Mouse (Mus musculus) intestine, embryonic 14.5 days (tissue): ENCODE results near the gene Trh. TPM values are rescaled to one million over a fixed set of nuclear protein-coding genes. Genes with fewer than 3 reads are reported as not detected.

ENCODE experiments used
- ATAC-seq: fragments of 200-750 bp; cut with Nextera tagmentation; replicated peaks from 2 replicates; pipeline ENCODE4 v1.8.0; 2017; ENCODE audit warnings: low read depth, moderate number of reproducible peaks, moderate TSS enrichment, moderate library complexity; ENCODE audit not compliant: low FRiP score, low TSS enrichment
- DNase-seq: peaks from one replicate; pipeline ENCODE4 v3.0.0-alpha.2; 2018; ENCODE audit warnings: low spot score
- H3K27ac ChIP-seq: fragments of 300-500 bp; sonication (generic); 2 replicates; pipeline ENCODE4 v1.5.1; 2014; ENCODE audit warnings: low read depth, mild to moderate bottlenecking, control low read depth
- H3K27me3 ChIP-seq: fragments of 300-500 bp; sonication (generic); replicated peaks from 2 replicates; pipeline ENCODE4 v1.6.1; 2014; ENCODE audit warnings: low read length, control low read depth; ENCODE audit not compliant: control insufficient read depth, insufficient read depth
- H3K36me3 ChIP-seq: fragments of 300-500 bp; sonication (generic); 2 replicates; pipeline ENCODE4 v1.6.1; 2014; ENCODE audit warnings: low read length, control low read depth; ENCODE audit not compliant: control insufficient read depth, insufficient read depth
- H3K4me1 ChIP-seq: fragments of 300-500 bp; sonication (generic); replicated peaks from 2 replicates; pipeline ENCODE4 v1.6.1; 2014; ENCODE audit warnings: low read length, control low read depth, mixed read lengths; ENCODE audit not compliant: control insufficient read depth, insufficient read depth
- H3K4me2 ChIP-seq: fragments of 300-500 bp; sonication (generic); 2 replicates; pipeline ENCODE4 v1.6.1; 2014; ENCODE audit warnings: low read length
- H3K4me3 ChIP-seq: fragments of 300-500 bp; sonication (generic); 2 replicates; pipeline ENCODE4 v1.5.1; 2014; ENCODE audit warnings: low read depth, low read length, control low read depth, mixed read lengths
- H3K9ac ChIP-seq: fragments of 300-500 bp; sonication (generic); 2 replicates; pipeline ENCODE4 v1.6.1; 2014; ENCODE audit warnings: mild to moderate bottlenecking, low read length
- H3K9me3 ChIP-seq: fragments of 300-500 bp; sonication (generic); 2 replicates; pipeline ENCODE4 v1.6.1; 2016; ENCODE audit warnings: low read length, control low read depth; ENCODE audit not compliant: control insufficient read depth
- WGBS: fragments of 180-500 bp; shearing (Covaris S2); extraction: QIAGEN DNeasy Blood & Tissue Kit; methylation state at CpG from one replicate; pipeline ENCODE4 v1.1.7; 2014; 5-methylcytosine and 5-hydroxymethylcytosine counted together
- polyA plus RNA-seq: library from polyadenylated mRNA; unstranded; fragments of >200 nt; fragmentation: Nextera tagmentation; extraction: Ambion mirVana; gene quantifications from 2 replicates; pipeline ENCODE4 v1.2.1, GENCODE M21; 2014

Trh gene
- polyA plus RNA-seq, 1 experiment from 2014 or later: 2.8 TPM

GRCm38 (mm10) chr6:92235036-92235435, 9.4 kb downstream of the Trh start:
- no peaks in the 10 kb centered on the region for H3K4me1 ChIP-seq
- no peaks in the 10 kb centered on the region for H3K9me3 ChIP-seq
- ATAC-seq (no peak), DNase-seq (no peak)
- no peaks in the 10 kb centered on the region for H3K27me3 ChIP-seq
- WGBS: 65% methylated on average over 12 of the region's 12 CpGs
- H3K36me3 ChIP-seq: no peaks in the 10 kb centered on the region
- H3K27ac ChIP-seq: no peak overlapping the region
- H3K4me3 ChIP-seq: no peak overlapping the region
- no peak overlapping the region for H3K9ac ChIP-seq
- no peak overlapping the region for H3K4me2 ChIP-seq

GRCm38 (mm10) chr6:92231762-92232161, 12.7 kb downstream of the Trh start:
- no peaks in the 10 kb centered on the region for H3K36me3 ChIP-seq
- WGBS: 73% methylated on average over 4 of the region's 4 CpGs
- no peak overlapping the region for H3K4me3 ChIP-seq
- no peaks in the 10 kb centered on the region for H3K9me3 ChIP-seq
- DNase-seq (no peak), ATAC-seq (no peak)
- no peak overlapping the region for H3K9ac ChIP-seq
- no peak overlapping the region for H3K27ac ChIP-seq
- no peak overlapping the region for H3K4me2 ChIP-seq
- H3K27me3 ChIP-seq: no peaks in the 10 kb centered on the region
- no peaks in the 10 kb centered on the region for H3K4me1 ChIP-seq

DNA sequence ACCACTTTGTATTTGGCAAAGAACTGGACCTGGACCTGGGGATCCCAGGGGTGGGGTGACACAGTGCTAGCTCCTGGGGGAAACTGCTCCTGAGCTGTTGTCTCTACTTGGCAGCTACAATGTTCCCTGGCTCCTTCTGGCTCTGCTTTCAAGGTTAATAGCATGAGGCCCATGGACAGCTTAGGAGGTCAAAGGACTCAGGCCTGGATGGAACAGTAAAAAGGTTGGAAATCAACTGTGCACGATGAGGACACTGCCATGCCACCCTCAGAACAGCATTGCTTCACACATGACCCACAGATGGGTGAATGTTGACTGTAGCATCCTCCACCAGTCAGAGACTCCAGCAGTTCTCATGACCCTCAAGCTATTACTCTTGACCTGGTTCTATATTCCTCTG, 13.1 kb downstream of the Trh start:
- 40% methylated on average over 1 of the region's 1 CpGs for WGBS
- H3K9me3 ChIP-seq: no peaks in the 10 kb centered on the region

GRCm38 (mm10) chr6:92229586-92229985, 14.9 kb downstream of the Trh start:
- no peak overlapping the region for H3K4me3 ChIP-seq
- H3K9me3 ChIP-seq: no peaks in the 10 kb centered on the region
- DNase-seq (no peak), ATAC-seq (no peak)
- no peaks in the 10 kb centered on the region for H3K27me3 ChIP-seq
- H3K4me1 ChIP-seq: no peaks in the 10 kb centered on the region
- no peak overlapping the region for H3K9ac ChIP-seq
- WGBS: 92% methylated on average over 2 of the region's 2 CpGs
- no peak overlapping the region for H3K4me2 ChIP-seq
- H3K27ac ChIP-seq: no peak overlapping the region
- no peaks in the 10 kb centered on the region for H3K36me3 ChIP-seq

More for the DNA sequence above, 13.1 kb downstream of the Trh start:
- Histone ChIP-seq H3K9ac (no peak overlapping the region), H3K27ac (no peak overlapping the region), H3K27me3 (no peaks in the 10 kb centered on the region), H3K36me3 (no peaks in the 10 kb centered on the region), H3K4me3 (no peak overlapping the region), H3K4me2 (no peak overlapping the region), H3K4me1 (no peaks in the 10 kb centered on the region)
- ATAC-seq (no peak), DNase-seq (no peak)

DNA sequence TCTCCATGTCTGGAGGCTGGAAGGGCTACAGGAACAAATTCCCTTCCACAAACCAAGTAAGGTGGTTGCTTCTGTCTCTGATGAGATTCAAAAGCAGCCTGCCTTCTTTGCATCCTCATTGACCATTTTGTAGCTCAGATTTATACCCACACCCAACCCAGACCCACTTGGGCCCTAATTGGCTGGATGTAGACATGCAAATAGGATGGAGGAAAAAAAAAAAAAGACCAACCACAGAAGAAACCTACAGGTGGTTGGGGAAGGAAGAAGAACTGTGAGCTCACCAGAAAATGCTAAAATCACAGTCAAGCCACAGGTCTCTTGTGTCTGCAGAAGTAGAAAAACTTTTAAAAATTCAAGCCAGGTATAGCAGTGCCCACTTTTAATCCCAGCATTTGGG, 15.3 kb downstream of the Trh start:
- Histone ChIP-seq H3K27ac (no peak overlapping the region), H3K4me2 (no peak overlapping the region), H3K9ac (no peak overlapping the region), H3K4me1 (no peaks in the 10 kb centered on the region), H3K36me3 (no peaks in the 10 kb centered on the region), H3K4me3 (no peak overlapping the region), H3K27me3 (no peaks in the 10 kb centered on the region), H3K9me3 (no peaks in the 10 kb centered on the region)
- ATAC-seq: no peak
- DNase-seq: no peak

DNA sequence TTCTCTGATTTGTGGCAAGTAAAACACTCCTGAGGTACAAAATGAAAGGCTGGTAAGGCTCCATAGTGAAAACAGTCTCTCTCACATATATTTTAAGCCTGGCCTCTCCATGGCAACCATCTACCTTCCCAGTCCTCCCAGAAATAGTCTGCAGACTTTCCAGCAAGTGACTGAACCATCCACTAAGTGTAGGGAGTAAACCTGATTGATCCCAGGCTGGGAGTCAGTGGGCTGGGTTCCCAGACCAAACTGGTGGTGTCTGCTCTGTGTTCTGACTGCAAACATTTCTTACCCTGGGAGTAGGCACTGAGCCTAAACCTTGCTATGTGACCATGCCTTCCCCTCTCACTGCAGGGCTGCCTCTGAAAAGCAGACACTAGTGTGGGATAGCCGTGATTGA, 19.5 kb downstream of the Trh start:
- Histone ChIP-seq H3K36me3 (no peaks in the 10 kb centered on the region), H3K9me3 (no peaks in the 10 kb centered on the region), H3K4me3 (no peak overlapping the region), H3K27me3 (no peaks in the 10 kb centered on the region), H3K9ac (no peak overlapping the region), H3K27ac (peak overlapping the region; percentile 43; the same call in 1 of the 2 replicates), H3K4me1 (no peaks in the 10 kb centered on the region), H3K4me2 (no peak overlapping the region)
- ATAC-seq: 0 out of 2 replicates have a peak, but pooled peaks have one; percentile 36
- WGBS: 74% methylated on average over 1 of the region's 1 CpGs
- no peak for DNase-seq

- no peaks in the 10 kb centered on the region for H3K36me3 ChIP-seq
- H3K4me1 ChIP-seq: no peaks in the 10 kb centered on the region
- no peak overlapping the region for H3K4me3 ChIP-seq
- H3K27ac ChIP-seq: no peak overlapping the region
- DNase-seq (no peak), ATAC-seq (no peak)
- H3K9ac ChIP-seq: no peak overlapping the region
- no peaks in the 10 kb centered on the region for H3K9me3 ChIP-seq
- no peak overlapping the region for H3K4me2 ChIP-seq
- H3K27me3 ChIP-seq: no peaks in the 10 kb centered on the region
- WGBS: 85% methylated on average over 3 of the region's 3 CpGs
Observed at GRCm38 (mm10) chr6:92222021-92222420, 22.4 kb downstream of the Trh start.

GRCm38 (mm10) chr6:92221604-92222003, 22.8 kb downstream of the Trh start:
- H3K36me3 ChIP-seq: no peaks in the 10 kb centered on the region
- no peak overlapping the region for H3K27ac ChIP-seq
- no peak overlapping the region for H3K4me3 ChIP-seq
- H3K4me2 ChIP-seq: no peak overlapping the region
- H3K9ac ChIP-seq: no peak overlapping the region
- ATAC-seq (no peak), DNase-seq (no peak)
- no peaks in the 10 kb centered on the region for H3K27me3 ChIP-seq
- H3K9me3 ChIP-seq: no peaks in the 10 kb centered on the region
- H3K4me1 ChIP-seq: no peaks in the 10 kb centered on the region
- 74% methylated on average over 6 of the region's 6 CpGs for WGBS

GRCm38 (mm10) chr6:92219445-92219844, 25.0 kb downstream of the Trh start:
- no peaks in the 10 kb centered on the region for H3K27me3 ChIP-seq
- 37% methylated on average over 3 of the region's 3 CpGs for WGBS
- H3K4me3 ChIP-seq: no peak overlapping the region
- no peak overlapping the region for H3K4me2 ChIP-seq
- peak; percentile 72 for DNase-seq
- no peaks in the 10 kb centered on the region for H3K9me3 ChIP-seq
- no peaks in the 10 kb centered on the region for H3K4me1 ChIP-seq
- no peak overlapping the region for H3K9ac ChIP-seq
- H3K36me3 ChIP-seq: no peaks in the 10 kb centered on the region
- H3K27ac ChIP-seq: no peak overlapping the region
- peak; percentile 37; the same call in 1 of the 2 replicates for ATAC-seq
